Mouse (Mus musculus) myocyte (in vitro differentiated cells): Measurements from ENCODE around the gene Zfpl1.

ENCODE experiments used
- MYOD1 ChIP-seq, 3 experiments: IDR thresholded peaks; one replicate each; pipeline ENCODE4 v1.6.1; 2011; ENCODE audit warnings: control low read depth in 2 of 3, low read depth in 2 of 3, mild to moderate bottlenecking in 2 of 3, moderate library complexity in 1 of 3; ENCODE audit not compliant: insufficient read length in 2 of 3, control insufficient read depth in 1 of 3
- TCF12 ChIP-seq: IDR thresholded peaks from one replicate; pipeline ENCODE4 v1.6.1; 2011; ENCODE audit warnings: mild to moderate bottlenecking, control low read depth; ENCODE audit not compliant: poor library complexity, insufficient read depth, severe bottlenecking
- USF1 ChIP-seq: IDR thresholded peaks from one replicate; pipeline ENCODE4 v1.6.1; 2011; ENCODE audit warnings: low read depth, mild to moderate bottlenecking, control low read depth, moderate library complexity

- TF ChIP-seq USF1 (no peak), TCF12 (no peak), MYOD1 (IDR thresholded peaks at IDR 0.05; ENCODE audit: control insufficient read depth in 1 of 3, insufficient read length in 2 of 3, low read depth in 2 of 3) (no peak)
These were observed 47.5 kb upstream of the Zfpl1 start for GRCm38 (mm10) chr19:6132171-6132827.
